Mouse (Mus musculus): ENCODE measurements at regions not wholly inside any gene's neighbourhood (a gene's known extent, or its start where the extent isn't known, plus 50 kb on each side); places are given as distances from the start of the nearest gene placed in this dataset.

DNA sequence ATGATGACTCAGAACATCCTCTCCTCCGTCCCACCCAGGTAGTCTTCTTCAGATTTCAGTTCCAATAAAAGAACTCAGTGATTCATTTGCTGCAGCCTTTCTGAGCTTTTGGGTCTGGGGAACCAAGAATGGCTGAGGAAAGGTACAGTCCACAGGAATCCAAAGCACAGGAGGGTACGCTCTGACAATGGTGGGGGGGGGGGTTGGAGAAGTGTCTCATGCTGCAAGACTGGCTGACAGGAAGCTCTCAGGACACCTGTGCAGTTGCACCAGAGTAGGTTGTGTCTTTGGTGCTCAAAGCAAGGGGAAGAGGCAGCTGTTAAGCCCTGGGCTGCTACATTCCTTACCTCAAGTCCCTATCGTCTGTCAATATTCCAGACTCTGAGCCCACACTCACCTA, 192.7 kb upstream of the Bcl6 start:
- no peak for DNase-seq (ENCODE audit: low read depth)

GRCm38 (mm10) chr16:24180666-24181065, 192.0 kb upstream of the Bcl6 start:
- DNase-seq (ENCODE audit: low read depth): no peak

- DNase-seq (ENCODE audit: low read depth): no peak
Measured at GRCm38 (mm10) chr16:24177564-24177963, 188.9 kb upstream of the Bcl6 start.

DNA sequence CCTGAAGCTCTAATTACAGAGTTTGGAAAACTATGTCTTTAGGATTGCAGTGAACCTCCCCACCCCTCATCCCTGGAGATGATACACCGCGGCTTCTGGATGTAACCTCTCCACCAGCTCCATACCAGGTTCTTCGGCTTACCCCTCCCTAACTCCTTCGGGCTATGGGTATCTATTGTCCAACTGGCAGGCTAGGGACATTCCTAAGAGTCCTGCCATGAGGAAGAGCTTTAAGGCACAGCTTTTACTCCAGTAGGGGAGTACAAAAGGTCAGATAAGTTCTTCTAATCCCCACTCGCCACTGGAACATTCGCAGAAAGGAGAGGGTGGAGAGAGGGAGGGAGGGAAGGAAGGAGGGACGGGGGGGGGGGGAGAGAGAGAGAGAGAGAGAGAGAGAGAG, 188.5 kb upstream of the Bcl6 start:
- no peak for DNase-seq (ENCODE audit: low read depth)

DNA sequence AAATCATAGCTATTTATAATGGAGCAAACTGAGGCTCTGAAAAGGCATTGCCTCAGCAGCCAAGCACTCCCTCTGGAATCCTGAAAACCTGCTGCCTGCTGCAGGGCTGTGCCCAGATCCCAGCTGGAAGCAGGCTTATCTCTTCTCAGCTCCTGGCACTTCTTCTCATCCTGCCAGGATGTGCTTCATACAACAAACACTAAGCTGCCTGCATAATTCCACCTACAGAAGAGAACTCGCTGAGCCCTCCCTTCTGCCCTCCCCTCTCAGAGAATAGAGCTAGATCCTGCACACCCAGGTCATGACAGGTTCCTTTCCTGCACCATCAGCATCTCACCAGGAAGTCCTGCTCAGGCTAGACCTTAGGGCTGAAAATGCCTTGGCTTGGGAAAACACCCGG, 187.4 kb upstream of the Bcl6 start:
- no peak for DNase-seq (ENCODE audit: low read depth)

GRCm38 (mm10) chr16:24175235-24175760, 186.6 kb upstream of the Bcl6 start:
- DNase-seq (ENCODE audit: low read depth): no peak

DNA sequence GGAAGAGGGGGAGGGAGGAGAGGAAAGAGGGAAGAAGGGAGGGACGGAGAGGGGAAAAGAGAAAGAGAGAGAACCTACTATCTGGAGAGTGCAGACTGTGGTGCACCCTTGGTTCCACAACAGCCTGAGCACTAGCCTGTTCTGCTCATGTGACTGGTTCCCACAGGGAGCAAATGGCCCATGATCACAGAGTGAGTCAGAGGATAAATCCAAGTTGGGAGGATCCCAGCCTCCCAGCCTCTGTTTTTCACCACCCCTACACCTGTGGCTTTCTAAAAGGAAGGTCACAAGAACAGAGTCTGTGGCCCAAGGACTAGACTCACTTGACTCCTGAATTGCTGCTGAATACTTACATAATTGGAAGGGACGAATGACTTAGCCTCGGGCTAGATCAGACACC, 185.9 kb upstream of the Bcl6 start:
- DNase-seq (ENCODE audit: low read depth): no peak

- no peak for DNase-seq (ENCODE audit: low read depth)
Measured at GRCm38 (mm10) chr16:24173783-24174518, 185.3 kb upstream of the Bcl6 start.

DNA sequence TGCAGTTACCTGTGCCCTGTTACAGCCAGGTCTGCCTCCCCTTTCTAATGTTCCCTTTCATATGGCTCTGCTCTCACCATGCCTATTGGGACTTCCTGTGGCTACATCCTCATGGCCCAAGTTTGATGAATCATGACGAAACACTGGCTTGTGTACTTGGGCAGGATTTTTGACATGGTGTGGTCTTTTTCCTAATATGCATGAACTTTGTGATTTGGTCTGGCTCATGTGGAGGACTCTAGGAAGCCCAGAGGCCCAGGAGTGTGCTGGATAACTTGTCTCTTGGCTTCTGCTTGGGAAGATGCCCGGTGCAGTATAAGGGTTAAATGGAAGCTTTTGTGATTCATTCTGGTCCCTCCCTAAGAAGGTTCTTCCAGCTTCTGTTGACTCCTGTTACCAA, 184.0 kb upstream of the Bcl6 start:
- DNase-seq (ENCODE audit: low read depth): peak; percentile 35

GRCm38 (mm10) chr16:24172065-24172464, 183.4 kb upstream of the Bcl6 start:
- no peak for DNase-seq (ENCODE audit: low read depth)

GRCm38 (mm10) chr16:24171161-24171560, 182.5 kb upstream of the Bcl6 start:
- no peak for DNase-seq (ENCODE audit: low read depth)

DNA sequence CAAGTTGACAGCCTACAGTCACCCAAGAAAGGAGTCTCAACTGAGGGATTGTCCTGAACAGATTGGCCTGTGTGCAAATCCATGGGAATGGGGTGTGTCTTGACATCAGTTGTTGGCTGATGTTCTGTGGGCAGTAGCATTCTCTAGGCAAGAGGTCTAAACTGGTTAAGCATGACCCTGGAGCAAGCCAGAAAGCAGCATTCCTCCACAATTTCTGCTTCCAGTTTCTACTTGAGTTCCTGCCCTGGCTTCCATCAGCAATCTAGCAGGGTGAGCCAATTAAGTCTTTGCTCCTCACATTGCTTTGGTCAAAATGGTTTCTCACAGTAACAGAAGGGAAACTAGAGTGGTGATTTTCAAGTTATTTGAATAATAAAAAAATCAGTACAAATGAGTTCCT, 177.8 kb upstream of the Bcl6 start:
- no peak for DNase-seq (ENCODE audit: low read depth)

- DNase-seq (ENCODE audit: low read depth): peak; percentile 20
Measured at GRCm38 (mm10) chr16:24165461-24166081, 176.9 kb upstream of the Bcl6 start.

- DNase-seq (ENCODE audit: low read depth): no peak
Measured at GRCm38 (mm10) chr16:24160705-24161285, 172.1 kb upstream of the Bcl6 start.

- no peak for DNase-seq (ENCODE audit: low read depth)
Measured at GRCm38 (mm10) chr16:24159336-24159735, 170.7 kb upstream of the Bcl6 start.

- no peak for DNase-seq (ENCODE audit: low read depth)
Measured at GRCm38 (mm10) chr16:24157753-24158152, 169.1 kb upstream of the Bcl6 start.

DNA sequence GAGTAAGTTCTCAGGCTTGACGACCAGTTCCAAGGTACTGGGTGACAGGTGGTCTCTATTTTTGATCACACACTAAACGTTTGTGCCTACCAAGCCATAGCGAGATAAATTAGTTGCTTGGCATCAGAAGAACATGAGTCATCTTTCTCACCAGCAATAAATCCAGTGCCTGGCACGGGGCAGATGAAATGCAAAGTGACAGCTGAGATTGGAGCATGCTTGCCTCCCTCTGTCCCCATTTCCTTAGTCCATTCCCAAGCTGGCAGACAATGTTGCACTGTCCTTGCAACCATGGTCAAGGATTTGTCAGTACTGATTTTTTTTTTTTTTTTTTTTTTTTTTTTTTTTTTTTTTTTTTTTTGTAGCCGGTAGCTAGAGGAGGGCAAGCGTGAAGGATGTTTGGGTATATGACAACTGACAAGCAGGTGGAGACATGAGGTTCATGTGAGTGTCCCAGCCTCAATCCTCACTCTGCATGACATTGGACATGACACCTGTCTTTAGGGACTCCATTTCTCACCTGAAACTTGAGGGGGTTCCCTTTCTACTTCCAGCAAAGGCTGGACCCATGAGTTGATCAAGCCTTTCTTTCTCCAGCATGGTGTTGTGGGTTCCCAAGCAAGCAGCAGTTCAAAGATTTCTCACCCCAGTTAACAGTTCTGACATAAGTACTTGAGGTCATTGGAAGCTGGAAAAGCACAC, 168.2 kb upstream of the Bcl6 start:
- no peak for DNase-seq (ENCODE audit: low read depth)

DNA sequence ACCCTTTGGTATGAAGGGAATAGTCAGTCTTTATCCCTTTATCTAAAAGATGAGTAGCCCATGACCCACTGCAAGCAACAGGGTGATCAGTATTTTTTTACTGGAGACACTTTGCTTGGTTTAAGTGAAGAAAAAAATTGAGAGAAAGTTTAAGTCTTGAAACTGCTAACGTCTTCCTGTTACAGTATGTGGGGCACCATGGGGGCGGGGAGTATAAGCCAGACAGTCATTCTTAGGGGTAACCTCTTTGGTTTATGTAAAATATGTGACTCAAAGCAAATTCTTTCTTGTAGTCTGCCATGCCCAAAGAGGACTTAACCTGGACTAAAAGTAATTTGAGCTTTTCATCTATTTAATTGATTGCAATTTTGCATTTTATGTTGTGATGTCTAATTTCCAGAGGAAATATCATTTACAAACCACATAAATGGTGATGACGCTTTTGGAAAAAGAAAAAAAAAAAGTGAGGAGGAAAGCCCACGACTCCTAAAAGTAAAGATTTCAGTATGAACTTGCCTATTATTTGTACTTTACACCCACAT, 166.2 kb upstream of the Bcl6 start:
- DNase-seq (ENCODE audit: low read depth): no peak

- peak; percentile 81 for DNase-seq (ENCODE audit: low read depth)
Measured at GRCm38 (mm10) chr16:24153943-24154342, 165.3 kb upstream of the Bcl6 start.

GRCm38 (mm10) chr16:24151831-24152247, 163.2 kb upstream of the Bcl6 start:
- DNase-seq (ENCODE audit: low read depth): no peak

DNA sequence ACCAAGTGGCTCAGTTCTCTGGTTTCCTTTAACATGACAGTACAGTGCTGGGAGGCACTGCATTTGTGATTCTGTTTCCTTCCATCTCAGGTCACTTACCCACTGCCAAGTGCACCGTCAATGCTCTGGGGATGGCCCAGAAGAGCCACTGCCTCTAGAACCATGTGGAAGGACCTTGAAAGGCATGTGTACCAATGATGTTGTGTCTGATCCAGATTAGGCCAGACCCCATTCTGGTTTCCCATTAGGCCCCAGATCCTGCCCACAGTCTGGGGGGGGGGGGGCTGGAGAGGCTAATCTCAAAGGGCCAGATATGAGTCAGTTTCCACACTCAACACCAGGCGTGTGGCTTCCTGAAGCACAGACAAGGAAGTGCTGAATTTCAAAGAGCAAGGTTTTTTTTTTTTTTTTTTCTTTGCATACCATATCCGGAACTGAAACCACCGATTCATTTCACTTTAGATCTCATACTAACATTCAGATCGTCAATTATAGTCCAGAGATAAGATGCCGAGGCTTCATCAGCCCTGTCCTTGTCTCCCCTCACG, 162.6 kb upstream of the Bcl6 start:
- peak; percentile 100 for DNase-seq (ENCODE audit: low read depth)

GRCm38 (mm10) chr16:24150512-24150911, 161.9 kb upstream of the Bcl6 start:
- DNase-seq (ENCODE audit: low read depth): no peak

Measured in 416B (cell line).